Mouse (Mus musculus): ENCODE measurements around the gene Ctsw. TPM values are rescaled to one million over a fixed set of nuclear protein-coding genes. Genes with fewer than 3 reads are reported as not detected.

Ctsw gene
- polyA plus RNA-seq, 1 experiment = 0.40 TPM

GRCm38 (mm10) chr19:5418750-5419466, 49.4 kb downstream of the Ctsw start:
- DNase-seq (ENCODE audit: extremely low spot score in 1 of 2, low spot score in 1 of 2) = no peak

Other genes with a start within 250 kb of the Ctsw start
- 43.3 and 47.3 TPM in 2 replicates for gene Pacs1, start 195.4 kb downstream of the Ctsw start, polyA plus RNA-seq (2012; rRNA removed)
- gene Sf3b2, start 173.1 kb downstream of the Ctsw start, polyA plus RNA-seq (2012; rRNA removed) = 168 and 172 TPM in 2 replicates
- 61.5 and 70.3 TPM in 2 replicates for gene Gal3st3, start 170.2 kb downstream of the Ctsw start, polyA plus RNA-seq (2012; rRNA removed)
- not detected in 2 replicates for gene Catsper1, start 132.8 kb downstream of the Ctsw start, polyA plus RNA-seq (2012; rRNA removed)
- 9.6 and 10.2 TPM in 2 replicates for gene Cst6, start 118.9 kb downstream of the Ctsw start, polyA plus RNA-seq (2012; rRNA removed)
- 25.4 and 27.0 TPM in 2 replicates for gene Eif1ad, start 101.8 kb downstream of the Ctsw start, polyA plus RNA-seq (2012; rRNA removed)
- gene Banf1, start 101.3 kb downstream of the Ctsw start, polyA plus RNA-seq (2012; rRNA removed) = 95.2 and 99.8 TPM in 2 replicates
- gene Sart1, start 79.8 kb downstream of the Ctsw start, polyA plus RNA-seq (2012; rRNA removed) = 70.5 and 85.4 TPM in 2 replicates
- not detected in 2 replicates for gene Tsga10ip, start 66.0 kb downstream of the Ctsw start, polyA plus RNA-seq (2012; rRNA removed)
- gene Drap1, start 43.5 kb downstream of the Ctsw start, polyA plus RNA-seq (2012; rRNA removed) = 305 and 342 TPM in 2 replicates
- 94.3 and 95.0 TPM in 2 replicates for gene AI837181, start 43.4 kb downstream of the Ctsw start, polyA plus RNA-seq (2012; rRNA removed)
- 0.06 and 0.19 TPM in 2 replicates for gene Fosl1, start 21.0 kb downstream of the Ctsw start, polyA plus RNA-seq (2012; rRNA removed)
- 22.4 and 24.7 TPM in 2 replicates for gene Ccdc85b, start 10.6 kb downstream of the Ctsw start, polyA plus RNA-seq (2012; rRNA removed)
- gene Fibp, start 7.9 kb downstream of the Ctsw start, polyA plus RNA-seq (2012; rRNA removed) = 130 and 142 TPM in 2 replicates
- gene Efemp2, start 5.4 kb upstream of the Ctsw start, polyA plus RNA-seq (2012; rRNA removed) = 36.5 and 37.4 TPM in 2 replicates
- 42.4 TPM in 2 replicates for gene Mus81, start 19.9 kb upstream of the Ctsw start, polyA plus RNA-seq (2012; rRNA removed)
- gene Cfl1, start 21.9 kb upstream of the Ctsw start, polyA plus RNA-seq (2012; rRNA removed) = 1,335 and 1,444 TPM in 2 replicates
- gene 1700020D05Rik, start 35.3 kb upstream of the Ctsw start, polyA plus RNA-seq (2012; rRNA removed) = 5.4 and 5.9 TPM in 2 replicates
- gene Snx32, start 42.0 kb upstream of the Ctsw start, polyA plus RNA-seq (2012; rRNA removed) = 152 and 164 TPM in 2 replicates
- gene Ovol1, start 92.1 kb upstream of the Ctsw start, polyA plus RNA-seq (2012; rRNA removed) = 0.04 TPM in 2 replicates
- 2.5 and 2.8 TPM in 2 replicates for gene Ap5b1, start 99.5 kb upstream of the Ctsw start, polyA plus RNA-seq (2012; rRNA removed)
- 50.2 and 56.5 TPM in 2 replicates for gene Rnaseh2c, start 133.4 kb upstream of the Ctsw start, polyA plus RNA-seq (2012; rRNA removed)
- gene Kat5, start 141.7 kb upstream of the Ctsw start, polyA plus RNA-seq (2012; rRNA removed) = 109 and 111 TPM in 2 replicates
- 32.6 and 33.4 TPM in 2 replicates for gene Rela, start 169.0 kb upstream of the Ctsw start, polyA plus RNA-seq (2012; rRNA removed)
- 18.0 and 24.0 TPM in 2 replicates for gene Sipa1, start 195.2 kb upstream of the Ctsw start, polyA plus RNA-seq (2012; rRNA removed)
- gene Map3k11, start 220.2 kb upstream of the Ctsw start, polyA plus RNA-seq (2012; rRNA removed) = 18.9 and 20.4 TPM in 2 replicates
- gene Pcnx3, start 220.4 kb upstream of the Ctsw start, polyA plus RNA-seq (2012; rRNA removed) = 68.4 and 72.5 TPM in 2 replicates
- gene Kcnk7, start 235.9 kb upstream of the Ctsw start, polyA plus RNA-seq (2012; rRNA removed) = 0.22 and 0.27 TPM in 2 replicates